28 mouse cellular contexts compared by ENCODE assay signal in the genomic region with DNA sequence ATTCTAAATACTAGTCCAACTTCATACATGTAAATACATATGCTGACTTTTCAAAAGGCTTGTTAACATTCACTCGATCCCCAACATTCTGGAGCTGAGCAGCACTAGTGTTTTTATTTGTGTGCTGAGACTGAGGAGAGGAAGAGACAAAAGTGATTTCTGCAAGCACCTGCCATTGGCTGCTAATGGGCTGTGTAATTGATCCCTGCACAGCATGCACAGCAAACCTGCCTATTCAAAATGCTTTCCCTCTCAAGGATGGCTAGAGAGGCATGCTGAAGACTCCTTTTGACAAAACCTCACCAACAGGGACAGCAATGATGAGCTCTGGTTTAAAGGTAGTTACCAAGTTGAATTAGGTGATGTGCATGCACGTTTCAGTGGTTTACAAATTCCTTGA.
DNase-seq lines count a peak whose midpoint lies in the region; ATAC-seq and TF ChIP-seq lines count a peak whose summit lies in the region.
"Had no signal": no experiment of that assay in that cellular context is flagged by ENCODE, and none has a peak within 500 bp of the region (broad histone marks: within the 10 kb centered on the region; RNA-seq: fewer than 3 reads in every experiment).

No protein-coding gene starts in this region.

- no peak for TF ChIP-seq CTCF in hindbrain, postnatal 0 days (IDR thresholded peaks at IDR 0.05; ENCODE audit: low read depth)
- no peak for TF ChIP-seq CTCF in midbrain, postnatal 0 days (IDR thresholded peaks at IDR 0.05)
- TF ChIP-seq CTCF in brain, embryonic 14.5 days (IDR thresholded peaks at IDR 0.05; ENCODE audit: borderline replicate concordance, extremely low read depth, insufficient read depth, insufficient read length): no peak

- H3K9me3 ChIP-seq in hindbrain, postnatal 0 days (ENCODE audit: low read length): no peaks in the 10 kb centered on the region
- no peaks in the 10 kb centered on the region for H3K9me3 ChIP-seq in hindbrain, embryonic 13.5 days
- no peaks in the 10 kb centered on the region for H3K9me3 ChIP-seq in midbrain, postnatal 0 days (ENCODE audit: low read length)
- no peaks in the 10 kb centered on the region for H3K9me3 ChIP-seq in midbrain, embryonic 16.5 days (replicated peaks; ENCODE audit: control insufficient read depth, low read length, poor library complexity, severe bottlenecking)
- no peaks in the 10 kb centered on the region for H3K9me3 ChIP-seq in neural tube, embryonic 15.5 days (replicated peaks)
- H3K9me3 ChIP-seq: embryonic facial prominence, embryonic 13.5 days; embryonic facial prominence, embryonic 15.5 days; forebrain, embryonic 10.5 days; forebrain, embryonic 12.5 days; G1E had no signal

- 61% methylated on average over 2 of the region's 2 CpGs for WGBS in hindbrain, postnatal 0 days
- WGBS in hindbrain, embryonic 13.5 days: 60% methylated on average over 2 of the region's 2 CpGs
- 68% methylated on average over 2 of the region's 2 CpGs for WGBS in midbrain, postnatal 0 days
- WGBS in midbrain, embryonic 16.5 days: 70% methylated on average over 2 of the region's 2 CpGs
- WGBS in neural tube, embryonic 15.5 days: 41% methylated on average over 2 of the region's 2 CpGs

- no peak overlapping the region for H3K4me2 ChIP-seq in hindbrain, postnatal 0 days (ENCODE audit: low read depth, low read length)
- H3K4me2 ChIP-seq in hindbrain, embryonic 13.5 days: no peak overlapping the region
- H3K4me2 ChIP-seq in midbrain, postnatal 0 days (ENCODE audit: low read depth, low read length, poor library complexity, severe bottlenecking): no peak overlapping the region
- no peak overlapping the region for H3K4me2 ChIP-seq in midbrain, embryonic 16.5 days (ENCODE audit: low read length)
- no peak overlapping the region for H3K4me2 ChIP-seq in neural tube, embryonic 15.5 days
- H3K4me2 ChIP-seq: embryonic facial prominence, embryonic 13.5 days; embryonic facial prominence, embryonic 15.5 days; forebrain, embryonic 12.5 days had no signal

- no peaks in the 10 kb centered on the region for H3K27me3 ChIP-seq in hindbrain, postnatal 0 days (ENCODE audit: insufficient read depth, low read length)
- H3K27me3 ChIP-seq in hindbrain, embryonic 13.5 days: no peaks in the 10 kb centered on the region
- H3K27me3 ChIP-seq in midbrain, postnatal 0 days (ENCODE audit: insufficient read depth, low read length): no peaks in the 10 kb centered on the region
- no peaks in the 10 kb centered on the region for H3K27me3 ChIP-seq in midbrain, embryonic 16.5 days (ENCODE audit: control insufficient read depth, insufficient read depth, low read depth, low read length)
- H3K27me3 ChIP-seq in neural tube, embryonic 15.5 days (replicated peaks): no peaks in the 10 kb centered on the region
- H3K27me3 ChIP-seq: CH12.LX; embryonic facial prominence, embryonic 13.5 days; embryonic facial prominence, embryonic 15.5 days; forebrain, embryonic 12.5 days; Patski had no signal

- TF ChIP-seq POLR2A in brain, embryonic 14.5 days (IDR thresholded peaks at IDR 0.05; ENCODE audit: borderline replicate concordance, extremely low read depth, insufficient read depth, insufficient read length, poor library complexity, severe bottlenecking): no peak

- peak; percentile 5 for DNase-seq in hindbrain, postnatal 0 days (ENCODE audit: low spot score)
- DNase-seq in midbrain, postnatal 0 days (ENCODE audit: low spot score): peak; percentile 9
- peak; percentile 44 for DNase-seq in brain, embryonic 14.5 days (ENCODE audit: low read depth)
- DNase-seq: adrenal gland, adult 8-10 months; adrenal gland, postnatal 14 days; adrenal gland, postnatal 36 days; cerebellum, adult 11 months; cerebellum, adult 18-20 months; cerebellum, adult 8-10 months; cerebellum, adult 9-11 months; cerebellum, postnatal 14 days; cerebellum, postnatal 36 days; embryo, embryonic 11 days had no signal

- H3K27ac ChIP-seq in hindbrain, postnatal 0 days: no peak overlapping the region
- no peak overlapping the region for H3K27ac ChIP-seq in hindbrain, embryonic 13.5 days
- no peak overlapping the region for H3K27ac ChIP-seq in midbrain, postnatal 0 days (ENCODE audit: low read depth, low read length)
- H3K27ac ChIP-seq in midbrain, embryonic 16.5 days (ENCODE audit: low read length): no peak overlapping the region
- H3K27ac ChIP-seq in neural tube, embryonic 15.5 days (replicated peaks): no peak overlapping the region
- H3K27ac ChIP-seq: embryonic facial prominence, embryonic 13.5 days; embryonic facial prominence, embryonic 15.5 days; forebrain, embryonic 10.5 days; forebrain, embryonic 12.5 days had no signal

- H3K36me3 ChIP-seq in hindbrain, postnatal 0 days (ENCODE audit: insufficient read depth, low read length): no peaks in the 10 kb centered on the region
- H3K36me3 ChIP-seq in hindbrain, embryonic 13.5 days: no peaks in the 10 kb centered on the region
- H3K36me3 ChIP-seq in midbrain, postnatal 0 days (ENCODE audit: insufficient read depth, low read length): no peaks in the 10 kb centered on the region
- no peaks in the 10 kb centered on the region for H3K36me3 ChIP-seq in midbrain, embryonic 16.5 days (ENCODE audit: control insufficient read depth, insufficient read depth, low read length)
- no peaks in the 10 kb centered on the region for H3K36me3 ChIP-seq in neural tube, embryonic 15.5 days
- H3K36me3 ChIP-seq: embryonic facial prominence, embryonic 13.5 days; embryonic facial prominence, embryonic 15.5 days; forebrain, embryonic 10.5 days; forebrain, embryonic 12.5 days; G1E had no signal

- no peak overlapping the region for H3K9ac ChIP-seq in hindbrain, postnatal 0 days (replicated peaks; ENCODE audit: low read length)
- no peak overlapping the region for H3K9ac ChIP-seq in hindbrain, embryonic 13.5 days
- H3K9ac ChIP-seq in midbrain, postnatal 0 days (replicated peaks; ENCODE audit: low read length, poor library complexity, severe bottlenecking): no peak overlapping the region
- H3K9ac ChIP-seq in midbrain, embryonic 16.5 days (ENCODE audit: low read depth, low read length): no peak overlapping the region
- no peak overlapping the region for H3K9ac ChIP-seq in neural tube, embryonic 15.5 days (replicated peaks)
- H3K9ac ChIP-seq: embryonic facial prominence, embryonic 13.5 days; embryonic facial prominence, embryonic 15.5 days; forebrain, embryonic 12.5 days had no signal

- H3K4me1 ChIP-seq in hindbrain, postnatal 0 days (ENCODE audit: insufficient read depth, low read length): no peaks in the 10 kb centered on the region
- H3K4me1 ChIP-seq in hindbrain, embryonic 13.5 days (replicated peaks): no peaks in the 10 kb centered on the region
- H3K4me1 ChIP-seq in midbrain, postnatal 0 days (ENCODE audit: insufficient read depth, low read length): no peaks in the 10 kb centered on the region
- no peaks in the 10 kb centered on the region for H3K4me1 ChIP-seq in midbrain, embryonic 16.5 days (ENCODE audit: control insufficient read depth, insufficient read depth, low read length)
- no peaks in the 10 kb centered on the region for H3K4me1 ChIP-seq in neural tube, embryonic 15.5 days
- H3K4me1 ChIP-seq: embryonic facial prominence, embryonic 13.5 days; embryonic facial prominence, embryonic 15.5 days; forebrain, embryonic 10.5 days; forebrain, embryonic 12.5 days had no signal

- ATAC-seq in hindbrain, postnatal 0 days: no peak
- no peak for ATAC-seq in hindbrain, embryonic 13.5 days (ENCODE audit: low FRiP score)
- no peak for ATAC-seq in midbrain, postnatal 0 days (ENCODE audit: low FRiP score)
- no peak for ATAC-seq in midbrain, embryonic 16.5 days
- peak; percentile 59 for ATAC-seq in neural tube, embryonic 15.5 days (ENCODE audit: low FRiP score)
- no peak for ATAC-seq in CD4-positive, CD25-positive, alpha-beta regulatory T cell, adult 4 months
- ATAC-seq: activated CD4-positive, CD25-positive, alpha-beta regulatory T cell, adult 4 months; forebrain, embryonic 14.5 days; forebrain, embryonic 16.5 days; Patski had no signal

- H3K4me3 ChIP-seq in hindbrain, postnatal 0 days (ENCODE audit: low read length): no peak overlapping the region
- H3K4me3 ChIP-seq in hindbrain, embryonic 13.5 days: no peak overlapping the region
- H3K4me3 ChIP-seq in midbrain, postnatal 0 days (ENCODE audit: low read depth, low read length): no peak overlapping the region
- H3K4me3 ChIP-seq in midbrain, embryonic 16.5 days (ENCODE audit: low read depth, low read length): no peak overlapping the region
- no peak overlapping the region for H3K4me3 ChIP-seq in neural tube, embryonic 15.5 days (replicated peaks)
- H3K4me3 ChIP-seq: embryonic facial prominence, embryonic 13.5 days; embryonic facial prominence, embryonic 15.5 days; erythroblast, embryonic 14.5 days; forebrain, embryonic 10.5 days; forebrain, embryonic 12.5 days had no signal
